Mouse (Mus musculus): Measurements from ENCODE around the gene Zfand3. TPM values are rescaled to one million over a fixed set of nuclear protein-coding genes. Genes with fewer than 3 reads are reported as not detected.

The Zfand3 gene
- polyA plus RNA-seq, 1 experiment from 2014 or later = 34.2 TPM

DNA sequence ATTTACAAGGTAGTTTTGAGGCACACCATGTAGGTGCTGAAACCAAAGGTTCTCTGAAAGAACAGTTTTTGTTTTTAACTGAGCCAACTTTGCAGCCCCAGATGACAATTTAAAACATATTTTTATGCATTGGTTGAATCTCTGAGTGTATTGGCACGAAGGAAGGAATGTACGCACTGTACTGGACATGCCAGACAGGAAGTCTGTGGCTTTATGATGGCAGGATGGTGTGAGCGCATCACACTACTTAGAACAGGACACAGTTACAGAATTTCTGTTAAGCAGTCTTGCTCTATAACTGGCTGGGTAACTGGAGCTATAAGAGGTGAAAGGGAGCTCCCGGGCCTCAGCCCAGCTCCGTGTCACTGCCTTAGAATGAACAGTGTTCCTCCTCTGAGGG lies 92.6 kb downstream of the Zfand3 start:
- H3K36me3 ChIP-seq (ENCODE audit: control insufficient read depth, insufficient read depth, low read length) = no peaks in the 10 kb centered on the region; the same call in 1 of the 2 replicates
- no peak for ATAC-seq (ENCODE audit: insufficient read depth, low FRiP score)
- peaks cover 17% of the 10 kb centered on the region; the same call in 1 of the 2 replicates for H3K4me1 ChIP-seq (ENCODE audit: control insufficient read depth, insufficient read depth, low read length)
- no peak overlapping the region for H3K27ac ChIP-seq (ENCODE audit: low read length)
- H3K9ac ChIP-seq (ENCODE audit: low read length) = no peak overlapping the region
- H3K9me3 ChIP-seq (replicated peaks; ENCODE audit: control insufficient read depth, low read length) = no peaks in the 10 kb centered on the region; the same call in 1 of the 2 replicates
- H3K4me3 ChIP-seq (replicated peaks; ENCODE audit: low read length) = no peak overlapping the region
- WGBS = 77% methylated on average over 5 of the region's 5 CpGs
- no peaks in the 10 kb centered on the region for H3K27me3 ChIP-seq (ENCODE audit: control insufficient read depth, insufficient read depth, low read length)
- H3K4me2 ChIP-seq (ENCODE audit: low read depth, low read length) = no peak overlapping the region

DNA sequence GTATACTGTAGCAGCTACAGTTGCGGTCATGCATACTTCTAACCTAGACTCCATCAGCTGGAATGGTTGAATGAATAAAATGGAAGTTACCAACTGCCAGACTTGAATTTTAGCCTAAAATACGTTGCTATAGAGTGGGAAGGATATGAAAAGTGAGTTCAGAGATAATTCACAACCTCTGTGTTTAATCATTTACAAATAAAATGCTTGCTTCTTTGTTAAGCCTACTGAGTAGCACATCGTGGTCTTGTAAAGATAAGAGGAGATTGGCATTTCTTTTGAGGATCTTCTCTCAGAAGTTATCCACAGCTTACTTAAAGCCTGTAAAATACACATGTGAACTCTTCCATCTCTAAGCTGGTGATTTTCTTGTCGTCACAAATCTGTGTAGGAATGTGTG lies 93.1 kb downstream of the Zfand3 start:
- WGBS = 57% methylated on average over 4 of the region's 4 CpGs
- ATAC-seq (ENCODE audit: insufficient read depth, low FRiP score) = no peak

GRCm38 (mm10) chr17:30099670-30100069 lies 95.1 kb downstream of the Zfand3 start:
- 49% methylated on average over 2 of the region's 2 CpGs for WGBS
- no peak overlapping the region for H3K4me3 ChIP-seq (replicated peaks; ENCODE audit: low read length)
- H3K9ac ChIP-seq (ENCODE audit: low read length) = no peak overlapping the region
- no peaks in the 10 kb centered on the region for H3K27me3 ChIP-seq (ENCODE audit: control insufficient read depth, insufficient read depth, low read length)
- no peak overlapping the region for H3K4me2 ChIP-seq (ENCODE audit: low read depth, low read length)
- H3K27ac ChIP-seq (ENCODE audit: low read length) = no peak overlapping the region
- no peaks in the 10 kb centered on the region; the same call in 1 of the 2 replicates for H3K36me3 ChIP-seq (ENCODE audit: control insufficient read depth, insufficient read depth, low read length)
- no peak for ATAC-seq (ENCODE audit: insufficient read depth, low FRiP score)
- peaks cover 18% of the 10 kb centered on the region; the same call in 1 of the 2 replicates for H3K4me1 ChIP-seq (ENCODE audit: control insufficient read depth, insufficient read depth, low read length)
- no peaks in the 10 kb centered on the region; the same call in 1 of the 2 replicates for H3K9me3 ChIP-seq (replicated peaks; ENCODE audit: control insufficient read depth, low read length)

More for the DNA sequence above, 93.1 kb downstream of the Zfand3 start:
- Histone ChIP-seq H3K27ac (ENCODE audit: low read length) (no peak overlapping the region), H3K27me3 (ENCODE audit: control insufficient read depth, insufficient read depth, low read length) (no peaks in the 10 kb centered on the region), H3K9me3 (replicated peaks; ENCODE audit: control insufficient read depth, low read length) (no peaks in the 10 kb centered on the region; the same call in 1 of the 2 replicates), H3K4me3 (replicated peaks; ENCODE audit: low read length) (no peak overlapping the region), H3K36me3 (ENCODE audit: control insufficient read depth, insufficient read depth, low read length) (no peaks in the 10 kb centered on the region; the same call in 1 of the 2 replicates), H3K9ac (ENCODE audit: low read length) (no peak overlapping the region), H3K4me1 (ENCODE audit: control insufficient read depth, insufficient read depth, low read length) (peaks cover 18% of the 10 kb centered on the region; the same call in 1 of the 2 replicates), H3K4me2 (ENCODE audit: low read depth, low read length) (no peak overlapping the region)

DNA sequence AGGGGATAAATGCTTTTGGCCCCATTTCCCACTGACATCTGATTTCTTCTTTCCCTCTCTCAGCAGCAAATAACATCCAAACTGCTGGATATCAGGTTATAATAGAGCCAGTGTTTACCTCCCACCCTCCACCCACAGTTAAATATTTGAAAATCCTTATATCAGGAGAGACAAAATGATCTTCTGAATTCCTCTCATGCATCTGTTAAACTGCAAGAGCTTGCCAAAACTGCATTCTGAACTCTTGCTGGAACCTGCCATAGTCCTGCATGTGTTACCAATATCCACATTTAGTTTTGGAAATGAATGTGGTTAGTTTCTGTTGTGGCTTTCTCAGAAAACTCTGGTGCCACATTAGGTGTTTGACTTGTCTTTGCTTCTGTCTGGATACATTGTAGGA lies 97.3 kb downstream of the Zfand3 start:
- no peak overlapping the region for H3K4me3 ChIP-seq (replicated peaks; ENCODE audit: low read length)
- H3K9me3 ChIP-seq (replicated peaks; ENCODE audit: control insufficient read depth, low read length) = no peaks in the 10 kb centered on the region
- H3K27me3 ChIP-seq (ENCODE audit: control insufficient read depth, insufficient read depth, low read length) = no peaks in the 10 kb centered on the region
- no peaks in the 10 kb centered on the region for H3K36me3 ChIP-seq (ENCODE audit: control insufficient read depth, insufficient read depth, low read length)
- H3K27ac ChIP-seq (ENCODE audit: low read length) = peak overlapping the region; percentile 16; the same call in 1 of the 2 replicates
- no peak overlapping the region for H3K4me2 ChIP-seq (ENCODE audit: low read depth, low read length)
- peaks cover 18% of the 10 kb centered on the region; the same call in 1 of the 2 replicates for H3K4me1 ChIP-seq (ENCODE audit: control insufficient read depth, insufficient read depth, low read length)
- H3K9ac ChIP-seq (ENCODE audit: low read length) = no peak overlapping the region
- ATAC-seq (ENCODE audit: insufficient read depth, low FRiP score) = no peak

GRCm38 (mm10) chr17:30103005-30103404 lies 98.5 kb downstream of the Zfand3 start:
- H3K27ac ChIP-seq (ENCODE audit: low read length) = no peak overlapping the region
- no peaks in the 10 kb centered on the region for H3K9me3 ChIP-seq (replicated peaks; ENCODE audit: control insufficient read depth, low read length)
- 95% methylated on average over 5 of the region's 5 CpGs for WGBS
- no peaks in the 10 kb centered on the region for H3K36me3 ChIP-seq (ENCODE audit: control insufficient read depth, insufficient read depth, low read length)
- H3K9ac ChIP-seq (ENCODE audit: low read length) = no peak overlapping the region
- ATAC-seq (ENCODE audit: insufficient read depth, low FRiP score) = no peak
- no peak overlapping the region for H3K4me3 ChIP-seq (replicated peaks; ENCODE audit: low read length)
- no peaks in the 10 kb centered on the region for H3K27me3 ChIP-seq (ENCODE audit: control insufficient read depth, insufficient read depth, low read length)
- H3K4me2 ChIP-seq (ENCODE audit: low read depth, low read length) = no peak overlapping the region
- H3K4me1 ChIP-seq (ENCODE audit: control insufficient read depth, insufficient read depth, low read length) = peaks cover 15% of the 10 kb centered on the region; the same call in 1 of the 2 replicates

GRCm38 (mm10) chr17:30103641-30104165 lies 99.2 kb downstream of the Zfand3 start:
- no peaks in the 10 kb centered on the region for H3K36me3 ChIP-seq (ENCODE audit: control insufficient read depth, insufficient read depth, low read length)
- no peaks in the 10 kb centered on the region for H3K9me3 ChIP-seq (replicated peaks; ENCODE audit: control insufficient read depth, low read length)
- H3K4me3 ChIP-seq (replicated peaks; ENCODE audit: low read length) = no peak overlapping the region
- no peak for ATAC-seq (ENCODE audit: insufficient read depth, low FRiP score)
- H3K27ac ChIP-seq (ENCODE audit: low read length) = no peak overlapping the region
- H3K9ac ChIP-seq (ENCODE audit: low read length) = no peak overlapping the region
- WGBS = 57% methylated on average over 4 of the region's 4 CpGs
- H3K27me3 ChIP-seq (ENCODE audit: control insufficient read depth, insufficient read depth, low read length) = no peaks in the 10 kb centered on the region
- peaks cover 15% of the 10 kb centered on the region; the same call in 1 of the 2 replicates for H3K4me1 ChIP-seq (ENCODE audit: control insufficient read depth, insufficient read depth, low read length)
- no peak overlapping the region for H3K4me2 ChIP-seq (ENCODE audit: low read depth, low read length)

- no peak for ATAC-seq (ENCODE audit: insufficient read depth, low FRiP score)
- H3K9ac ChIP-seq (ENCODE audit: low read length) = no peak overlapping the region
- H3K27ac ChIP-seq (ENCODE audit: low read length) = no peak overlapping the region
- WGBS = 87% methylated on average over 3 of the region's 3 CpGs
- H3K4me3 ChIP-seq (replicated peaks; ENCODE audit: low read length) = no peak overlapping the region
- H3K4me2 ChIP-seq (ENCODE audit: low read depth, low read length) = no peak overlapping the region
- peaks cover 16% of the 10 kb centered on the region; the same call in 1 of the 2 replicates for H3K4me1 ChIP-seq (ENCODE audit: control insufficient read depth, insufficient read depth, low read length)
- no peaks in the 10 kb centered on the region for H3K9me3 ChIP-seq (replicated peaks; ENCODE audit: control insufficient read depth, low read length)
- H3K36me3 ChIP-seq (ENCODE audit: control insufficient read depth, insufficient read depth, low read length) = no peaks in the 10 kb centered on the region
- no peaks in the 10 kb centered on the region for H3K27me3 ChIP-seq (ENCODE audit: control insufficient read depth, insufficient read depth, low read length)
Observed at GRCm38 (mm10) chr17:30105369-30105768, 100.8 kb downstream of the Zfand3 start.

- no peaks in the 10 kb centered on the region for H3K36me3 ChIP-seq (ENCODE audit: control insufficient read depth, insufficient read depth, low read length)
- ATAC-seq (ENCODE audit: insufficient read depth, low FRiP score) = no peak; the same call in 1 of the 2 replicates
- H3K9me3 ChIP-seq (replicated peaks; ENCODE audit: control insufficient read depth, low read length) = no peaks in the 10 kb centered on the region
- H3K27ac ChIP-seq (ENCODE audit: low read length) = no peak overlapping the region
- 41% methylated on average over 7 of the region's 7 CpGs for WGBS
- no peak overlapping the region for H3K4me3 ChIP-seq (replicated peaks; ENCODE audit: low read length)
- 0 out of 2 replicates have a peak, but pooled peaks cover 15% of the 10 kb centered on the region for H3K4me1 ChIP-seq (ENCODE audit: control insufficient read depth, insufficient read depth, low read length)
- no peak overlapping the region for H3K4me2 ChIP-seq (ENCODE audit: low read depth, low read length)
- H3K27me3 ChIP-seq (ENCODE audit: control insufficient read depth, insufficient read depth, low read length) = no peaks in the 10 kb centered on the region
- H3K9ac ChIP-seq (ENCODE audit: low read length) = no peak overlapping the region
Observed at GRCm38 (mm10) chr17:30110678-30111077, 106.1 kb downstream of the Zfand3 start.

DNA sequence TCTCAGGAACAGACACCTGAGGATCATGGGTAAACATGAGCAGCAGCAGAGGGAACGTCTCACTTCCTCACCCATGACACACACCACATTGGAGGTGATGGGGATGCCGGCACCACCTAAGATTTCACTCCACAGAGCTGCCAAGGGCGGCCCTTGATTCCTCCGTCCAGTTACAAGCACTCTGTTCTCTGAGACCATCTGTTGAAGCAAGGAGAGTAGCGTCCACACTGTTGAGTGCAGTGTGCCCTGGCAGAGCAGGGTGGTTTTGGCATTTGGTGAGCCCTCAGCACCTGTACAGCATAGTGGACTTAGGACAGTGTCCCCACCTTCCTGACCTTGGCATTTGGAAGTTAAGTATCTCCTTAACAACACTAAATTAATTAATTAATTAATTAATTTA lies 107.0 kb downstream of the Zfand3 start:
- Histone ChIP-seq H3K27ac (ENCODE audit: low read length) (no peak overlapping the region), H3K9me3 (replicated peaks; ENCODE audit: control insufficient read depth, low read length) (no peaks in the 10 kb centered on the region), H3K4me1 (ENCODE audit: control insufficient read depth, insufficient read depth, low read length) (peaks cover 21% of the 10 kb centered on the region), H3K9ac (ENCODE audit: low read length) (no peak overlapping the region), H3K4me2 (ENCODE audit: low read depth, low read length) (no peak overlapping the region), H3K4me3 (replicated peaks; ENCODE audit: low read length) (no peak overlapping the region), H3K36me3 (ENCODE audit: control insufficient read depth, insufficient read depth, low read length) (no peaks in the 10 kb centered on the region), H3K27me3 (ENCODE audit: control insufficient read depth, insufficient read depth, low read length) (no peaks in the 10 kb centered on the region)
- 74% methylated on average over 5 of the region's 5 CpGs for WGBS
- ATAC-seq (ENCODE audit: insufficient read depth, low FRiP score) = no peak

Data from stomach, embryonic 16.5 days (tissue).